Mouse (Mus musculus): ENCODE data around the gene Kcnj10.

DNA sequence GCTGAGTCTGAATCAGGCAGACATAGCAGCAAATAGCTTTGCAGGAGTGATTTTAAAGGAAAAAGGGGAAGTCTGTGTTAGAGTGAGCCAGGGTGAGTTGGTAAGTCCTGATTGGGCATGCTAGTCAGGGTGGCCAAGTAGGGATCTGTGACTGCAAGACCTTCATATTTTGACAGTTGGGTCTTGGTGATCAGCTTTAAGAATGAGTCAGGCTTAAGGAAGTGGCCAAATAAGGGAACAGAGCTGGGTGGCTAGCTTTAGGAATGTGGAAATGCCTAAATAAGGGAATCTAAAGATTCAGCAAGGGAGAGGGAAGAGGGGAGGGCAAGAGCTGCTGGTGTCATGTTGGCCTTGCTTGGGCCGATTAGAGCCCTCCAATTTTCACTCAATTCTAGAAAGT lies 82.4 kb downstream of the Kcnj10 start:
- TF ChIP-seq POLR2A (IDR thresholded peaks at IDR 0.05; ENCODE audit: insufficient read depth, low read depth, low read length) (no peak), CTCF (IDR thresholded peaks at IDR 0.05; ENCODE audit: insufficient read depth, low read depth, low read length) (no peak)
